7 mouse cellular contexts compared by ENCODE assay signal in genomic region chr4:21847481-21848286, GRCm38 (mm10). TPM values are rescaled to one million over a fixed set of nuclear protein-coding genes. Genes with fewer than 3 reads are reported as not detected.
DNase-seq lines count a peak whose midpoint lies in the region; ATAC-seq and TF ChIP-seq lines count a peak whose summit lies in the region.

TSS of gene Pnisr (plus strand) at chr4:21847583.

- TF ChIP-seq POLR2A in small intestine, adult 2 months (IDR thresholded peaks at IDR 0.05; ENCODE audit: low read depth, low read length), result peak; percentile 30; the same call in 1 of the 2 replicates

- no peaks in the 10 kb centered on the region for H3K9me3 ChIP-seq in embryonic facial prominence, embryonic 10.5 days
- no peaks in the 10 kb centered on the region for H3K9me3 ChIP-seq in intestine, postnatal 0 days (ENCODE audit: control insufficient read depth)
- no peaks in the 10 kb centered on the region for H3K9me3 ChIP-seq in midbrain, embryonic 12.5 days

- peak within 1 kb of the TSS; percentile 90 for H3K4me3 ChIP-seq in embryonic facial prominence, embryonic 10.5 days
- peak within 1 kb of the TSS; percentile 77 for H3K4me3 ChIP-seq in intestine, postnatal 0 days (ENCODE audit: low read depth, low read length)
- H3K4me3 ChIP-seq in midbrain, embryonic 12.5 days, result peak within 1 kb of the TSS; percentile 67
- peak within 1 kb of the TSS; percentile 93 for H3K4me3 ChIP-seq in small intestine, adult 2 months (ENCODE audit: low read depth, low read length)

- H3K9ac ChIP-seq in intestine, postnatal 0 days (ENCODE audit: low read depth, low read length), result peak within 1 kb of the TSS; percentile 91
- peak within 1 kb of the TSS; percentile 80 for H3K9ac ChIP-seq in midbrain, embryonic 12.5 days (replicated peaks)

- H3K36me3 ChIP-seq in embryonic facial prominence, embryonic 10.5 days (replicated peaks), result peaks cover 5% of the 10 kb centered on the region; the same call in 1 of the 2 replicates
- H3K36me3 ChIP-seq in intestine, postnatal 0 days (ENCODE audit: control insufficient read depth, insufficient read depth), result no peaks in the 10 kb centered on the region
- H3K36me3 ChIP-seq in midbrain, embryonic 12.5 days, result no peaks in the 10 kb centered on the region
- H3K36me3 ChIP-seq in small intestine, adult 2 months (ENCODE audit: control insufficient read depth, insufficient read depth, low read length), result no peaks in the 10 kb centered on the region

- DNase-seq in adrenal gland, postnatal 10 days, result peak; percentile 96
- peak; percentile 93 for DNase-seq in embryonic facial prominence, embryonic 10.5 days (ENCODE audit: low spot score)
- DNase-seq in gonadal fat pad, adult 2 months (ENCODE audit: low read depth), result peak; percentile 87
- peak; percentile 97 for DNase-seq in left cerebral cortex, postnatal 4 days

- H3K4me2 ChIP-seq in intestine, postnatal 0 days (replicated peaks; ENCODE audit: low read depth), result peak within 1 kb of the TSS; percentile 66
- peak within 1 kb of the TSS; percentile 56 for H3K4me2 ChIP-seq in midbrain, embryonic 12.5 days (replicated peaks)

- H3K27ac ChIP-seq in embryonic facial prominence, embryonic 10.5 days (replicated peaks), result peak within 1 kb of the TSS; percentile 99
- peak within 1 kb of the TSS; percentile 95 for H3K27ac ChIP-seq in intestine, postnatal 0 days (ENCODE audit: low read depth, low read length)
- peak within 1 kb of the TSS; percentile 96 for H3K27ac ChIP-seq in midbrain, embryonic 12.5 days (replicated peaks)
- peak within 1 kb of the TSS; percentile 92 for H3K27ac ChIP-seq in small intestine, adult 2 months (ENCODE audit: insufficient read depth, low read depth, low read length)

- under 1% methylated on average over 50 of the region's 50 CpGs for WGBS in embryonic facial prominence, embryonic 10.5 days
- WGBS in intestine, postnatal 0 days, result under 1% methylated on average over 50 of the region's 50 CpGs
- under 1% methylated on average over 50 of the region's 50 CpGs for WGBS in midbrain, embryonic 12.5 days
- WGBS in small intestine, adult 2 months, result under 1% methylated on average over 50 of the region's 50 CpGs

- ATAC-seq in intestine, postnatal 0 days, result peak; percentile 99
- ATAC-seq in midbrain, embryonic 12.5 days (ENCODE audit: low FRiP score, low read depth), result peak; percentile 98

- H3K27me3 ChIP-seq in embryonic facial prominence, embryonic 10.5 days (replicated peaks; ENCODE audit: low read depth, poor library complexity, severe bottlenecking), result no peaks in the 10 kb centered on the region
- H3K27me3 ChIP-seq in intestine, postnatal 0 days (replicated peaks; ENCODE audit: control insufficient read depth, insufficient read depth, low read length), result no peaks in the 10 kb centered on the region
- H3K27me3 ChIP-seq in midbrain, embryonic 12.5 days, result no peaks in the 10 kb centered on the region
- no peaks in the 10 kb centered on the region for H3K27me3 ChIP-seq in small intestine, adult 2 months (ENCODE audit: control insufficient read depth, insufficient read depth, low read length)

- H3K4me1 ChIP-seq in embryonic facial prominence, embryonic 10.5 days, result peaks cover 16% of the 10 kb centered on the region
- peaks cover 5% of the 10 kb centered on the region; the same call in 1 of the 2 replicates for H3K4me1 ChIP-seq in intestine, postnatal 0 days (replicated peaks; ENCODE audit: control insufficient read depth, insufficient read depth, low read length)
- peaks cover 12% of the 10 kb centered on the region for H3K4me1 ChIP-seq in midbrain, embryonic 12.5 days
- peaks cover 2% of the 10 kb centered on the region; the same call in 1 of the 2 replicates for H3K4me1 ChIP-seq in small intestine, adult 2 months (ENCODE audit: control insufficient read depth, insufficient read depth, insufficient read length, low read length)

- peak; percentile 95 for TF ChIP-seq CTCF in intestine, postnatal 0 days (IDR thresholded peaks at IDR 0.05; ENCODE audit: low read depth)
- TF ChIP-seq CTCF in small intestine, adult 2 months (IDR thresholded peaks at IDR 0.05; ENCODE audit: extremely low read depth, insufficient read length, insufficient replicate concordance, low read depth, low read length), result peak; percentile 92; the same call in 1 of the 2 replicates

- intact Hi-C loops in left cerebral cortex, postnatal 4 days (cut with DNase I), result no loop called here

RNA-seq across cellular contexts. Expression of gene Pnisr, which starts in this region (rescaled TPM):
- 100 to 1,000 TPM in 1 of 2 experiments, 10 to 100 TPM in 1; 56.9 to 116 TPM for total RNA-seq in adrenal gland, postnatal 10 days (2021)
- polyA plus RNA-seq in embryonic facial prominence, embryonic 10.5 days (2016; fragmentation: Nextera tagmentation; extraction: Ambion mirVana), result 136 and 149 TPM in 2 replicates
- polyA plus RNA-seq in gonadal fat pad, adult 2 months (2012; rRNA removed), result 66.7 and 70.8 TPM in 2 replicates
- polyA plus RNA-seq in intestine, postnatal 0 days (2015; fragmentation: Nextera tagmentation; extraction: Ambion mirVana), result 36.3 and 41.6 TPM in 2 replicates
- total RNA-seq in left cerebral cortex, postnatal 4 days (2021), result 100 to 1,000 TPM; 152 to 161 TPM
- polyA plus RNA-seq in midbrain, embryonic 12.5 days (2016; fragmentation: Nextera tagmentation; extraction: Ambion mirVana), result 222 and 251 TPM in 2 replicates
- 5.6 and 13.4 TPM in 2 replicates for polyA plus RNA-seq in small intestine, adult 2 months (2012; rRNA removed)

Comparison
In these comparisons a context has a peak if more than half of its experiments do, and no peak if none do; other contexts are left out.
1. Peak in every context shown above with its lines: DNase-seq, ATAC-seq, H3K4me3 ChIP-seq and H3K27ac ChIP-seq.